Mouse (Mus musculus) hindbrain, postnatal 0 days (tissue): ENCODE data around the gene Pif1. TPM values are rescaled to one million over a fixed set of nuclear protein-coding genes. Genes with fewer than 3 reads are reported as not detected.

Source experiments
- ATAC-seq: fragments of 200-750 bp; cut with Nextera tagmentation; 2 replicates; pipeline ENCODE4 v1.8.0; 2017; ENCODE audit warnings: mild to moderate bottlenecking, moderate TSS enrichment, moderate library complexity
- DNase-seq: peaks from one replicate; pipeline ENCODE4 v3.0.0-alpha.2; 2015; ENCODE audit warnings: low spot score
- H3K27ac ChIP-seq: fragments of 300-500 bp; sonication (generic); 2 replicates; pipeline ENCODE4 v1.5.1; 2014; ENCODE audit warnings: mild to moderate bottlenecking
- H3K27me3 ChIP-seq: fragments of 300-500 bp; sonication (generic); 2 replicates; pipeline ENCODE4 v1.6.1; 2014; ENCODE audit warnings: low read length, mixed read lengths; ENCODE audit not compliant: insufficient read depth
- H3K36me3 ChIP-seq: fragments of 300-500 bp; sonication (generic); 2 replicates; pipeline ENCODE4 v1.6.1; 2014; ENCODE audit warnings: low read length, mixed read lengths; ENCODE audit not compliant: insufficient read depth
- H3K4me1 ChIP-seq: fragments of 300-500 bp; sonication (generic); 2 replicates; pipeline ENCODE4 v1.6.1; 2014; ENCODE audit warnings: antibody characterized with exemption, low read length, mixed read lengths; ENCODE audit not compliant: insufficient read depth
- H3K4me2 ChIP-seq: fragments of 300-500 bp; sonication (generic); 2 replicates; pipeline ENCODE4 v1.6.1; 2014; ENCODE audit warnings: low read depth, mild to moderate bottlenecking, low read length, moderate library complexity, mixed read lengths
- H3K4me3 ChIP-seq: fragments of 300-500 bp; sonication (generic); 2 replicates; pipeline ENCODE4 v1.5.1; 2014; ENCODE audit warnings: low read length
- H3K9ac ChIP-seq: fragments of 300-500 bp; sonication (generic); replicated peaks from 2 replicates; pipeline ENCODE4 v1.6.1; 2014; ENCODE audit warnings: mild to moderate bottlenecking, low read length, moderate library complexity, mixed read lengths
- H3K9me3 ChIP-seq: fragments of 300-500 bp; sonication (generic); 2 replicates; pipeline ENCODE4 v1.6.1; 2016; ENCODE audit warnings: low read length, mixed read lengths
- CTCF ChIP-seq: IDR thresholded peaks from 2 replicates; pipeline ENCODE4 v1.5.1; 2016; ENCODE audit warnings: antibody characterized with exemption, control low read depth, low read depth
- WGBS: fragments of 180-500 bp; shearing (Covaris S2); extraction: QIAGEN DNeasy Blood & Tissue Kit; methylation state at CpG from one replicate; pipeline ENCODE4 v1.1.7; 2014; 5-methylcytosine and 5-hydroxymethylcytosine counted together
- polyA plus RNA-seq: library from polyadenylated mRNA; unstranded; fragments of >200 nt; fragmentation: Nextera tagmentation; extraction: Ambion mirVana; gene quantifications from 2 replicates; pipeline ENCODE4 v1.2.1, GENCODE M21; 2015
- total RNA-seq: library from RNA; depleted of rRNA; stranded (reverse); fragments of >200 nt; gene quantifications from 2 replicates; pipeline ENCODE4 v1.2.3, GENCODE M21; 2014

Gene Pif1
- total and polyA plus RNA-seq, 2 experiments from 2014 or later = 2.4 to 15.2 TPM

DNA sequence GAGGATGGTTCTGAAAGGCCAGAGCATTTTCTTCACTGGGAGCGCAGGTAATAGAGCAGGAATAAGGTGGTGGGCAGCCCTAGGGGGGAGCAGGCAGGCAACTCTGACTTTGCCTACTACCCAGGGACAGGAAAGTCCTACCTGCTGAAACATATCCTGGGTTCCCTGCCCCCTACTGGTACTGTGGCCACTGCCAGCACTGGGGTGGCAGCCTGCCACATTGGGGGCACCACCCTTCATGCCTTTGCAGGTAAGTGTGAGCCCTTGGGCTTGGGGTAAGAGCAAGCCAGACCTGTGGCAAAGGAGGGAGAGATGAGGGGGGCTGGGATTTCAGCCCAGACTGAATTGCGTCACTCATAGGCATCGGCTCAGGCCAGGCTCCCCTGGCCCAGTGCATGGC lies 2.1 kb downstream of the Pif1 start:
- Histone ChIP-seq H3K27me3 (0 out of 2 replicates have a peak, but pooled peaks cover 7% of the 10 kb centered on the region), H3K4me3 (peak overlapping the region; percentile 54), H3K36me3 (no peaks in the 10 kb centered on the region), H3K4me2 (peak overlapping the region; percentile 100), H3K9me3 (no peaks in the 10 kb centered on the region), H3K4me1 (peaks cover 16% of the 10 kb centered on the region), H3K9ac (no peak overlapping the region), H3K27ac (no peak overlapping the region)
- ATAC-seq (no peak), DNase-seq (no peak)
- WGBS = 90% methylated on average over 3 of the region's 3 CpGs
- TF ChIP-seq CTCF = peak; percentile 20; the same call in 1 of the 2 replicates

DNA sequence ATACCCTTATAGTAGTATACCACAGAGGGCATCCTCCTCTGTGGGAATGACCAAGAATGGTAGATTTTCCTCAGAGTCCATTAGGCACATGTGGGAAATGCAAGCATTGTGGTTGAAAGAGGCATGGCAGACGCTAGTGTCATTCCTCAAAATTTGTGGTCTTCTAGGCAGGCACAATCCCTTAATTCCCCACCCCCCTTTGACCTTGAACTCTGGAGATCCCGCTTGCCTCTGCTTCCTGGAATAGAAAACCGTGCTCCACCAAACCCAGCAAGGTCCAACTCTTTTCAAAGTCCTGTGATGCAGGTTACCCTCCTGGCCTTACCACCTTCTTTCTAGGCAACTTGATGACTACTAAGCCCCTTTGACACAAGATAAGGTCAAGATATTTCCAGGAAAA lies 5.8 kb downstream of the Pif1 start:
- no peak for DNase-seq
- no peak overlapping the region for H3K27ac ChIP-seq
- no peaks in the 10 kb centered on the region for H3K9me3 ChIP-seq
- peaks cover 11% of the 10 kb centered on the region for H3K4me1 ChIP-seq
- H3K36me3 ChIP-seq = no peaks in the 10 kb centered on the region
- no peak for TF ChIP-seq CTCF
- H3K4me2 ChIP-seq = no peak overlapping the region
- ATAC-seq = no peak
- H3K9ac ChIP-seq = no peak overlapping the region
- no peak overlapping the region for H3K4me3 ChIP-seq
- 93% methylated on average over 3 of the region's 3 CpGs for WGBS
- H3K27me3 ChIP-seq = 0 out of 2 replicates have a peak, but pooled peaks cover 7% of the 10 kb centered on the region

DNA sequence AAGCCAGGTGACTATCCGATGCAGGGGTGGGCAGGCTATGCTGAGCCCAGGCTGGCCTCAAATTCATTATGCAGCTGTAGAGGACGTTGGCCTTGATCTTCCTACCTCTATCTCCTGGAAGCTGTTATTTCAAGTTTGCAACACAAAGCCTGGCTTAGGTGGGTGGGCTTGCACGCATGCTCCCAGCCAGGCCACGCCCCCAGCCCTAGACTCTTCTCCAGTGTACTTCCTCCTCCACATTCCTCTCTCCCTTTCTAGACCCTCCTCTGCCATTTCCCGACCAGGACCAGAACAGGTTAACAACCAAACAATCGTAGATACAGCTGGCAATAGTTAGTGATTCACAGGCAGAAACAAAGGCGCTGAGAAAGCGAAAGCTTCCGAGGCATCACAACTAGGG lies 6.6 kb downstream of the Pif1 start:
- Histone ChIP-seq H3K9me3 (no peaks in the 10 kb centered on the region), H3K4me1 (peaks cover 6% of the 10 kb centered on the region; the same call in 1 of the 2 replicates), H3K27ac (no peak overlapping the region), H3K9ac (no peak overlapping the region), H3K4me2 (no peak overlapping the region), H3K4me3 (no peak overlapping the region), H3K36me3 (no peaks in the 10 kb centered on the region), H3K27me3 (0 out of 2 replicates have a peak, but pooled peaks cover 7% of the 10 kb centered on the region)
- WGBS = 88% methylated on average over 9 of the region's 9 CpGs
- DNase-seq (no peak), ATAC-seq (no peak)
- TF ChIP-seq CTCF = no peak

DNA sequence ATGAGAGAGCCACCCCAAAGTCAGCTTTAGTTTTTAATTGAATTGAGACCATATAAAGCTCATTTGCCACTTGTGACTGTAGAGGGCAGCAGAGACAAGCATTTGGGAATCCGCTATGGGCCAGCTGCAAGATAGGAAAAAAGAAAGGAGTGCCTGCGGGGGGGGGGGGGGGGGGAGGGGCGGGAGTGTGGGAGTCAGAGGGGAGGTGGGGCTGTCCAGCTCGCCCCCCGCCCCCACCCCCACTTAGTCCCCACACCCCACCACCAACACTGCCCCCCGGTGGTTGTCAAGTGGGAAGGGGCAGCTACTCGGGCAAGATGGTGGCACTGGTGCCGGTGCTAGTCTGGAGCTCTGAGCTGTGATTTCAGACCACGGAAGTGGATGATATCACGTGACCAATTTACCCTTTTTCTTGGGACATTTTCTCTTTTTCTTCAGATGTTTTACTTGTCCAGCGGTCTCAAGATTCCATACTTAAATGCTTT lies 11.8 kb downstream of the Pif1 start:
- ATAC-seq (no peak), DNase-seq (peak; percentile 77)
- Histone ChIP-seq H3K4me3 (no peak overlapping the region), H3K27ac (no peak overlapping the region), H3K9ac (no peak overlapping the region), H3K36me3 (no peaks in the 10 kb centered on the region), H3K4me2 (no peak overlapping the region), H3K9me3 (no peaks in the 10 kb centered on the region), H3K4me1 (no peaks in the 10 kb centered on the region), H3K27me3 (no peaks in the 10 kb centered on the region)
- TF ChIP-seq CTCF = peak; percentile 63
- 55% methylated on average over 7 of the region's 11 CpGs for WGBS

DNA sequence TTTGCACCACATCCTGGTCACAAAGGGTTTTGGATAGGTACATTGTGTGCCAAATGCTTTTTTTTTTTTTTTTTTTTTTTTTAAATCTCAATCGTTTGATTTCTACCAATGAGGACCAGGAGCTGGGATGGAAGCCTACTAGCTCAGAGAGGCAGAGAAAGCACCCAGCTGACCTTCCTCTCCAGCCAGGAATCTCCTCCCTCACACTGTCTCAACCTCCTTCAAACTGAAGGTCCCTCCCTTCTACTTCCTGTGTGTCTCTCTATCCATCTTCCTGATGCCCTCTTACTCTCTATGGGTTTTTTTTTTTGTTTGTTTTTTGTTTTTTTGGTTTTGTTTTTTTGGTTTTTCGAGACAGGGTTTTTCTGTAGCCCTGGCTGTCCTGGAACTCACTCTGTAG lies 14.0 kb downstream of the Pif1 start:
- DNase-seq (no peak), ATAC-seq (no peak)
- Histone ChIP-seq H3K9ac (no peak overlapping the region), H3K27me3 (no peaks in the 10 kb centered on the region), H3K4me3 (no peak overlapping the region), H3K4me2 (no peak overlapping the region), H3K4me1 (no peaks in the 10 kb centered on the region), H3K36me3 (no peaks in the 10 kb centered on the region), H3K9me3 (no peaks in the 10 kb centered on the region), H3K27ac (no peak overlapping the region)
- no peak for TF ChIP-seq CTCF
- WGBS = 78% methylated on average over 2 of the region's 2 CpGs

DNA sequence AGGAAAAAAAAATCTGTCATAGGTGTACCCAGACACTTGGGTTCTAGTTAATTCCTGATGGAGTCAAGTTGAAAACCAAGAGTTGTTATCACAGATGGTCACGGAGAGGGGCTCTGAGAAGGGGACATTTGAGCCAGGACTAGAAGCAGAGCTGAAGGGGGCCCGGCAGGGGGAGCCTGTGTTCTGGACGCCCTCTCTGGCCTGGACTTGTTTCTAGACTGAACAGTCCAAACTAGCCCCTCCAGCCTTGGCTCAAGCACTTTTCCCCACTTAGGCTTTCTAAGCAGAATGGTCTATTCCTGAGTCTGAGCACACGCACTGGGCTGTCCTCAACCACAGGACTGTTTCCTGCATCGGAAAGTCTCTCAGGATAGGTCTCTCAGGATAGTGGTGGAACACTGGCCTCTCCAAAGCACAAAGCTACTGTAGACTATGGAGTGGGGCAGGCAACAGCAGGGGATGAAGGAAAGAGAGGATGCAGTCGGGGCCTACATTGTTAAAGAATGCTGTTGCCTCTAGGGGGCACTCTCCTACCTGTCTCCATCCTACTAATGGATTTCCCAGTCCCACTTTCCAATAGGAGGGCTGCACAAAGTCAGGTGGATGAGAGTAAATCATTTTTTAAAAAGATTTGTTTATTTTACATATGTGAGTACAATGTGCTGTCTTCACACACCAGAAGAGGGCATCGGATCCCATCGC lies 16.6 kb downstream of the Pif1 start:
- Histone ChIP-seq H3K9ac (no peak overlapping the region), H3K9me3 (no peaks in the 10 kb centered on the region), H3K4me2 (no peak overlapping the region), H3K4me3 (no peak overlapping the region), H3K27me3 (no peaks in the 10 kb centered on the region), H3K4me1 (no peaks in the 10 kb centered on the region), H3K27ac (no peak overlapping the region), H3K36me3 (no peaks in the 10 kb centered on the region)
- no peak for DNase-seq
- TF ChIP-seq CTCF = peak; percentile 38
- 52% methylated on average over 8 of the region's 8 CpGs for WGBS
- no peak for ATAC-seq
